Mouse (Mus musculus): ENCODE measurements around the gene Gm6309. TPM values are rescaled to one million over a fixed set of nuclear protein-coding genes. Genes with fewer than 3 reads are reported as not detected.
"Not testable (repeated sequence)": the region's sequence is repeated elsewhere in the genome, so short reads cannot be mapped to it uniquely, and the experiment has no call there.

The Gm6309 gene
- polyA plus RNA-seq (2015; fragmentation: Nextera tagmentation; extraction: Ambion mirVana): not detected in 2 replicates

GRCm38 (mm10) chr5:146170621-146171020 is at the start of gene Gm6309:
Gene Gm6309, minus strand, starts transcription at chr5:146170721.
- WGBS: 86% methylated on average over 2 of the region's 2 CpGs
- not testable (repeated sequence) for H3K4me1 ChIP-seq (replicated peaks); H3K27ac ChIP-seq; H3K36me3 ChIP-seq; H3K9ac ChIP-seq; H3K4me3 ChIP-seq; H3K27me3 ChIP-seq; H3K4me2 ChIP-seq; H3K9me3 ChIP-seq; ATAC-seq (ENCODE audit: low FRiP score)

- Histone ChIP-seq H3K9me3 (no peaks in the 10 kb centered on the region), H3K4me2 (no peak overlapping the region), H3K36me3 (peaks cover 91% of the 10 kb centered on the region), H3K27me3 (no peaks in the 10 kb centered on the region), H3K9ac (no peak overlapping the region), H3K4me1 (replicated peaks) (no peaks in the 10 kb centered on the region), H3K27ac (no peak overlapping the region), H3K4me3 (no peak overlapping the region)
- no peak for ATAC-seq (ENCODE audit: low FRiP score)
- 96% methylated on average over 5 of the region's 5 CpGs for WGBS
These were observed 35.0 kb upstream of the Gm6309 start for GRCm38 (mm10) chr5:146205537-146205936.

GRCm38 (mm10) chr5:146203921-146204320 is 33.4 kb upstream of the Gm6309 start:
- H3K4me2 ChIP-seq: no peak overlapping the region
- no peak overlapping the region for H3K27ac ChIP-seq
- H3K36me3 ChIP-seq: peaks cover 81% of the 10 kb centered on the region
- H3K4me3 ChIP-seq: no peak overlapping the region
- no peaks in the 10 kb centered on the region for H3K9me3 ChIP-seq
- H3K27me3 ChIP-seq: no peaks in the 10 kb centered on the region
- no peak overlapping the region for H3K9ac ChIP-seq
- H3K4me1 ChIP-seq (replicated peaks): no peaks in the 10 kb centered on the region
- WGBS: 84% methylated on average over 2 of the region's 2 CpGs
- no peak for ATAC-seq (ENCODE audit: low FRiP score)

- Histone ChIP-seq H3K9me3 (no peaks in the 10 kb centered on the region; the same call in 1 of the 2 replicates), H3K4me3 (no peak overlapping the region), H3K27ac (no peak overlapping the region), H3K4me1 (replicated peaks) (no peaks in the 10 kb centered on the region), H3K9ac (no peak overlapping the region), H3K4me2 (no peak overlapping the region), H3K27me3 (no peaks in the 10 kb centered on the region), H3K36me3 (peaks cover 56% of the 10 kb centered on the region)
- ATAC-seq (ENCODE audit: low FRiP score): no peak
- 95% methylated on average over 6 of the region's 6 CpGs for WGBS
These were observed 30.1 kb upstream of the Gm6309 start for GRCm38 (mm10) chr5:146200580-146200979.

GRCm38 (mm10) chr5:146199540-146199939 is 29.0 kb upstream of the Gm6309 start:
- H3K4me2 ChIP-seq: no peak overlapping the region
- no peaks in the 10 kb centered on the region; the same call in 1 of the 2 replicates for H3K9me3 ChIP-seq
- no peak overlapping the region for H3K9ac ChIP-seq
- H3K4me1 ChIP-seq (replicated peaks): no peaks in the 10 kb centered on the region
- H3K4me3 ChIP-seq: no peak overlapping the region
- WGBS: 79% methylated on average over 2 of the region's 2 CpGs
- ATAC-seq (ENCODE audit: low FRiP score): no peak
- H3K27ac ChIP-seq: no peak overlapping the region
- H3K36me3 ChIP-seq: peaks cover 46% of the 10 kb centered on the region
- no peaks in the 10 kb centered on the region for H3K27me3 ChIP-seq

GRCm38 (mm10) chr5:146199073-146199472 is 28.6 kb upstream of the Gm6309 start:
- Histone ChIP-seq H3K4me3 (no peak overlapping the region), H3K36me3 (peaks cover 41% of the 10 kb centered on the region), H3K27me3 (no peaks in the 10 kb centered on the region), H3K4me1 (replicated peaks) (no peaks in the 10 kb centered on the region), H3K9ac (no peak overlapping the region), H3K27ac (no peak overlapping the region), H3K9me3 (no peaks in the 10 kb centered on the region; the same call in 1 of the 2 replicates), H3K4me2 (no peak overlapping the region)
- no peak for ATAC-seq (ENCODE audit: low FRiP score)

GRCm38 (mm10) chr5:146193360-146193759 is 22.8 kb upstream of the Gm6309 start:
- peaks cover 9% of the 10 kb centered on the region for H3K36me3 ChIP-seq
- no peak overlapping the region for H3K9ac ChIP-seq
- ATAC-seq (ENCODE audit: low FRiP score): no peak
- H3K4me3 ChIP-seq: no peak overlapping the region
- no peaks in the 10 kb centered on the region for H3K27me3 ChIP-seq
- 85% methylated on average over 8 of the region's 8 CpGs for WGBS
- no peaks in the 10 kb centered on the region; the same call in 1 of the 2 replicates for H3K9me3 ChIP-seq
- H3K4me1 ChIP-seq (replicated peaks): no peaks in the 10 kb centered on the region
- H3K27ac ChIP-seq: no peak overlapping the region
- H3K4me2 ChIP-seq: no peak overlapping the region

- ATAC-seq (ENCODE audit: low FRiP score): no peak
- WGBS: 68% methylated on average over 3 of the region's 3 CpGs
- Histone ChIP-seq H3K36me3 (no peaks in the 10 kb centered on the region), H3K4me3 (no peak overlapping the region), H3K4me1 (replicated peaks) (no peaks in the 10 kb centered on the region), H3K9me3 (no peaks in the 10 kb centered on the region), H3K27ac (no peak overlapping the region), H3K27me3 (no peaks in the 10 kb centered on the region), H3K4me2 (no peak overlapping the region), H3K9ac (no peak overlapping the region)
These were observed 20.2 kb upstream of the Gm6309 start for GRCm38 (mm10) chr5:146190501-146191269.

GRCm38 (mm10) chr5:146190093-146190492 is 19.6 kb upstream of the Gm6309 start:
- Histone ChIP-seq H3K4me3 (no peak overlapping the region), H3K36me3 (no peaks in the 10 kb centered on the region), H3K27me3 (no peaks in the 10 kb centered on the region), H3K27ac (no peak overlapping the region), H3K4me1 (replicated peaks) (no peaks in the 10 kb centered on the region), H3K4me2 (no peak overlapping the region), H3K9me3 (no peaks in the 10 kb centered on the region), H3K9ac (no peak overlapping the region)
- 67% methylated on average over 4 of the region's 4 CpGs for WGBS
- no peak for ATAC-seq (ENCODE audit: low FRiP score)

GRCm38 (mm10) chr5:146188712-146189111 is 18.2 kb upstream of the Gm6309 start:
- ATAC-seq (ENCODE audit: low FRiP score): no peak
- no peaks in the 10 kb centered on the region for H3K4me1 ChIP-seq (replicated peaks)
- no peak overlapping the region for H3K9ac ChIP-seq
- peaks cover 1% of the 10 kb centered on the region; the same call in 1 of the 2 replicates for H3K9me3 ChIP-seq
- H3K27me3 ChIP-seq: no peaks in the 10 kb centered on the region
- H3K36me3 ChIP-seq: no peaks in the 10 kb centered on the region
- H3K4me2 ChIP-seq: no peak overlapping the region
- 88% methylated on average over 7 of the region's 7 CpGs for WGBS
- no peak overlapping the region for H3K4me3 ChIP-seq
- H3K27ac ChIP-seq: no peak overlapping the region

- WGBS: 84% methylated on average over 1 of the region's 1 CpGs
These were observed 17.6 kb upstream of the Gm6309 start for GRCm38 (mm10) chr5:146188144-146188543.

GRCm38 (mm10) chr5:146187441-146187840 is 16.9 kb upstream of the Gm6309 start:
- H3K4me1 ChIP-seq (replicated peaks); ATAC-seq (ENCODE audit: low FRiP score); H3K36me3 ChIP-seq; H3K27me3 ChIP-seq; H3K4me3 ChIP-seq; H3K9me3 ChIP-seq; H3K4me2 ChIP-seq; H3K9ac ChIP-seq; H3K27ac ChIP-seq: not testable (repeated sequence)
- 35% methylated on average over 5 of the region's 5 CpGs for WGBS

More at GRCm38 (mm10) chr5:146188144-146188543, 17.6 kb upstream of the Gm6309 start:
- Histone ChIP-seq H3K9ac (no peak overlapping the region), H3K27me3 (no peaks in the 10 kb centered on the region), H3K4me1 (replicated peaks) (no peaks in the 10 kb centered on the region), H3K4me3 (no peak overlapping the region), H3K27ac (no peak overlapping the region), H3K9me3 (peaks cover 7% of the 10 kb centered on the region; the same call in 1 of the 2 replicates), H3K36me3 (no peaks in the 10 kb centered on the region), H3K4me2 (no peak overlapping the region)
- no peak for ATAC-seq (ENCODE audit: low FRiP score)

- H3K4me2 ChIP-seq; ATAC-seq (ENCODE audit: low FRiP score): not testable (repeated sequence)
- WGBS: 77% methylated on average over 4 of the region's 4 CpGs
These were observed 14.7 kb upstream of the Gm6309 start, which contains the start of gene 1700001J03Rik for GRCm38 (mm10) chr5:146185204-146185603. Gene 1700001J03Rik, minus strand, starts transcription at chr5:146185304.

More at GRCm38 (mm10) chr5:146185204-146185603, 14.7 kb upstream of the Gm6309 start, which contains the start of gene 1700001J03Rik:
- not testable (repeated sequence) for H3K9ac ChIP-seq; H3K36me3 ChIP-seq; H3K27ac ChIP-seq; H3K4me1 ChIP-seq (replicated peaks); H3K9me3 ChIP-seq; H3K27me3 ChIP-seq; H3K4me3 ChIP-seq

Measured in hindbrain, embryonic 13.5 days (tissue).